ENCODE assay signal across 10 mouse cellular contexts in genomic region chr11:120101036-120101435, GRCm38 (mm10). TPM values are rescaled to one million over a fixed set of nuclear protein-coding genes. Genes with fewer than 3 reads are reported as not detected.
DNase-seq lines count a peak whose midpoint lies in the region; ATAC-seq and TF ChIP-seq lines count a peak whose summit lies in the region.
"Had no signal": no experiment of that assay in that cellular context is flagged by ENCODE, and none has a peak within 500 bp of the region (broad histone marks: within the 10 kb centered on the region; RNA-seq: fewer than 3 reads in every experiment).

No protein-coding gene starts in this region.

- 2% methylated on average over 3 of the region's 3 CpGs for WGBS in intestine, embryonic 14.5 days
- WGBS in intestine, embryonic 16.5 days: 5% methylated on average over 3 of the region's 3 CpGs
- WGBS in limb, embryonic 14.5 days: 4% methylated on average over 3 of the region's 3 CpGs
- 3% methylated on average over 3 of the region's 3 CpGs for WGBS in stomach, postnatal 0 days

- peaks cover 15% of the 10 kb centered on the region for H3K4me1 ChIP-seq in intestine, embryonic 14.5 days (replicated peaks; ENCODE audit: control insufficient read depth, insufficient read depth, low read length)
- peaks cover 21% of the 10 kb centered on the region for H3K4me1 ChIP-seq in intestine, embryonic 16.5 days (ENCODE audit: control insufficient read depth, insufficient read depth, low read length)
- peaks cover 7% of the 10 kb centered on the region for H3K4me1 ChIP-seq in limb, embryonic 14.5 days (ENCODE audit: control insufficient read depth, insufficient read depth, low read length)
- 0 out of 2 replicates have a peak, but pooled peaks cover 6% of the 10 kb centered on the region for H3K4me1 ChIP-seq in stomach, postnatal 0 days (replicated peaks; ENCODE audit: control insufficient read depth, insufficient read depth)

- 0 out of 2 replicates have a peak, but pooled peaks have one; percentile 27 for TF ChIP-seq POLR2A in limb, embryonic 14.5 days (IDR thresholded peaks at IDR 0.05; ENCODE audit: borderline replicate concordance, extremely low read depth, insufficient read depth, insufficient read length)
- TF ChIP-seq POLR2A in myocyte (IDR thresholded peaks at IDR 0.05; ENCODE audit: insufficient read length, low read depth): no peak

- no peaks in the 10 kb centered on the region for H3K9me3 ChIP-seq in intestine, embryonic 14.5 days (ENCODE audit: control insufficient read depth, low read length)
- no peaks in the 10 kb centered on the region for H3K9me3 ChIP-seq in intestine, embryonic 16.5 days (ENCODE audit: control insufficient read depth, low read length)
- no peaks in the 10 kb centered on the region for H3K9me3 ChIP-seq in limb, embryonic 14.5 days (ENCODE audit: control insufficient read depth, low read length)
- H3K9me3 ChIP-seq in stomach, postnatal 0 days (ENCODE audit: control insufficient read depth, low read length): no peaks in the 10 kb centered on the region
- H3K9me3 ChIP-seq: embryonic facial prominence, embryonic 13.5 days; stomach, embryonic 15.5 days had no signal

- H3K9ac ChIP-seq in intestine, embryonic 14.5 days (ENCODE audit: low read length): no peak overlapping the region
- H3K9ac ChIP-seq in intestine, embryonic 16.5 days (ENCODE audit: low read depth, low read length): no peak overlapping the region
- no peak overlapping the region for H3K9ac ChIP-seq in limb, embryonic 14.5 days (ENCODE audit: low read depth, low read length, severe bottlenecking)
- H3K9ac ChIP-seq in stomach, postnatal 0 days (ENCODE audit: low read length): no peak overlapping the region
- H3K9ac ChIP-seq: embryonic facial prominence, embryonic 13.5 days; stomach, embryonic 15.5 days had no signal

- peak; percentile 92 for TF ChIP-seq CTCF in stomach, postnatal 0 days (IDR thresholded peaks at IDR 0.05; ENCODE audit: low read depth)

- H3K27me3 ChIP-seq in intestine, embryonic 14.5 days (replicated peaks; ENCODE audit: control insufficient read depth, insufficient read depth, low read length): no peaks in the 10 kb centered on the region
- H3K27me3 ChIP-seq in intestine, embryonic 16.5 days (replicated peaks; ENCODE audit: control insufficient read depth, insufficient read depth, low read length): no peaks in the 10 kb centered on the region
- H3K27me3 ChIP-seq in limb, embryonic 14.5 days (ENCODE audit: control insufficient read depth, insufficient read depth, low read length): no peaks in the 10 kb centered on the region
- H3K27me3 ChIP-seq in myocyte (ENCODE audit: control insufficient read depth, insufficient read depth, insufficient read length): no peaks in the 10 kb centered on the region
- H3K27me3 ChIP-seq in stomach, postnatal 0 days (ENCODE audit: control insufficient read depth, insufficient read depth, low read length): no peaks in the 10 kb centered on the region
- H3K27me3 ChIP-seq: embryonic facial prominence, embryonic 13.5 days; stomach, embryonic 15.5 days had no signal

- no peak for TF ChIP-seq EP300 in stomach, postnatal 0 days (optimal IDR thresholded peaks at IDR 0.05)

- H3K27ac ChIP-seq in intestine, embryonic 14.5 days (ENCODE audit: low read depth): no peak overlapping the region
- H3K27ac ChIP-seq in intestine, embryonic 16.5 days (ENCODE audit: low read length): no peak overlapping the region
- no peak overlapping the region for H3K27ac ChIP-seq in limb, embryonic 14.5 days (replicated peaks; ENCODE audit: low read depth, low read length)
- no peak overlapping the region for H3K27ac ChIP-seq in stomach, postnatal 0 days (replicated peaks)
- H3K27ac ChIP-seq: embryonic facial prominence, embryonic 13.5 days; stomach, embryonic 15.5 days had no signal

- H3K4me3 ChIP-seq in intestine, embryonic 14.5 days (ENCODE audit: low read depth, low read length): no peak overlapping the region
- H3K4me3 ChIP-seq in intestine, embryonic 16.5 days (ENCODE audit: low read length): no peak overlapping the region
- no peak overlapping the region for H3K4me3 ChIP-seq in limb, embryonic 14.5 days (replicated peaks; ENCODE audit: low read length)
- no peak overlapping the region for H3K4me3 ChIP-seq in myocyte
- H3K4me3 ChIP-seq in stomach, postnatal 0 days (ENCODE audit: low read depth, low read length): no peak overlapping the region
- H3K4me3 ChIP-seq: stomach, embryonic 15.5 days had no signal

- no peak for ATAC-seq in intestine, embryonic 14.5 days (replicated peaks; ENCODE audit: low FRiP score, low TSS enrichment, low read depth)
- no peak for ATAC-seq in intestine, embryonic 16.5 days
- ATAC-seq in limb, embryonic 14.5 days (ENCODE audit: low FRiP score, low read depth): no peak
- ATAC-seq in stomach, postnatal 0 days (ENCODE audit: low FRiP score, low TSS enrichment): no peak

- H3K36me3 ChIP-seq in intestine, embryonic 14.5 days (ENCODE audit: control insufficient read depth, insufficient read depth, low read length): peaks cover 35% of the 10 kb centered on the region
- 0 out of 2 replicates have a peak, but pooled peaks cover 4% of the 10 kb centered on the region for H3K36me3 ChIP-seq in intestine, embryonic 16.5 days (ENCODE audit: control insufficient read depth, insufficient read depth, low read length)
- peaks cover 37% of the 10 kb centered on the region for H3K36me3 ChIP-seq in limb, embryonic 14.5 days (ENCODE audit: control insufficient read depth, insufficient read depth, low read length)
- H3K36me3 ChIP-seq in myocyte (ENCODE audit: control insufficient read depth, insufficient read depth): peaks cover 4% of the 10 kb centered on the region
- H3K36me3 ChIP-seq in stomach, postnatal 0 days (ENCODE audit: control insufficient read depth, insufficient read depth, low read length): peaks cover 10% of the 10 kb centered on the region; the same call in 1 of the 2 replicates

- DNase-seq in intestine, embryonic 14.5 days (ENCODE audit: low spot score): peak; percentile 87
- peak; percentile 61 for DNase-seq in c-Kit-positive CD71-positive TER-119-negative erythroid progenitor cells, embryonic 14.5 days (ENCODE audit: low read depth)
- DNase-seq in frontal cortex, postnatal 25 days (ENCODE audit: low spot score in 2 of 2): peak; percentile 62 to 69
- peak; percentile 87 for DNase-seq in induced T-regulatory cell, adult 2 months (ENCODE audit: low read depth)
- peak; percentile 80 for DNase-seq in limb, embryonic 14.5 days (ENCODE audit: low spot score)
- peak; percentile 77 for DNase-seq in stomach, postnatal 0 days (ENCODE audit: low spot score)

- H3ac ChIP-seq in myocyte (ENCODE audit: control insufficient read depth, insufficient read length): no peak overlapping the region

- no peaks in the 10 kb centered on the region for H3K79me2 ChIP-seq in myocyte (ENCODE audit: control insufficient read depth, insufficient read depth)

- no peak overlapping the region for H3K4me2 ChIP-seq in intestine, embryonic 14.5 days (ENCODE audit: low read length)
- no peak overlapping the region for H3K4me2 ChIP-seq in intestine, embryonic 16.5 days (ENCODE audit: low read depth, low read length)
- no peak overlapping the region for H3K4me2 ChIP-seq in limb, embryonic 14.5 days (replicated peaks; ENCODE audit: low read depth, low read length, severe bottlenecking)
- no peak overlapping the region for H3K4me2 ChIP-seq in myocyte (ENCODE audit: low read depth)
- H3K4me2 ChIP-seq in stomach, postnatal 0 days (replicated peaks; ENCODE audit: low read depth): no peak overlapping the region
- H3K4me2 ChIP-seq: embryonic facial prominence, embryonic 13.5 days; stomach, embryonic 15.5 days had no signal

RNA-seq across cellular contexts. Expression of gene Ndufaf8, which starts 2.3 kb away (rescaled TPM):
- 98.4 and 106 TPM in 2 replicates for polyA plus RNA-seq in intestine, embryonic 14.5 days (2014; fragmentation: Nextera tagmentation; extraction: Ambion mirVana)
- 113 and 119 TPM in 2 replicates for polyA plus RNA-seq in intestine, embryonic 16.5 days (2015; fragmentation: Nextera tagmentation; extraction: Ambion mirVana)
- polyA plus RNA-seq in limb, embryonic 14.5 days (2012; rRNA removed): 33.9 and 40.0 TPM in 2 replicates
- polyA plus RNA-seq in limb, embryonic 14.5 days (2014; fragmentation: Nextera tagmentation; extraction: Ambion mirVana): 81.2 and 85.2 TPM in 2 replicates
- polyA plus RNA-seq in myocyte (2012; fragmentation: generic; extraction: Trizol): 56.7 TPM
- polyA plus RNA-seq in stomach, postnatal 0 days (2015; fragmentation: Nextera tagmentation; extraction: Ambion mirVana): 84.8 and 84.9 TPM in 2 replicates

RNA-seq across cellular contexts. Expression of gene Tepsin, which starts 2.5 kb away (rescaled TPM):
- 13.3 and 16.5 TPM in 2 replicates for polyA plus RNA-seq in intestine, embryonic 14.5 days (2014; fragmentation: Nextera tagmentation; extraction: Ambion mirVana)
- polyA plus RNA-seq in intestine, embryonic 16.5 days (2015; fragmentation: Nextera tagmentation; extraction: Ambion mirVana): 21.1 and 22.5 TPM in 2 replicates
- 50.4 and 61.9 TPM in 2 replicates for polyA plus RNA-seq in limb, embryonic 14.5 days (2012; rRNA removed)
- polyA plus RNA-seq in limb, embryonic 14.5 days (2014; fragmentation: Nextera tagmentation; extraction: Ambion mirVana): 14.8 and 17.1 TPM in 2 replicates
- polyA plus RNA-seq in myocyte (2012; fragmentation: generic; extraction: Trizol): 10.3 TPM
- 8.3 and 11.5 TPM in 2 replicates for polyA plus RNA-seq in stomach, postnatal 0 days (2015; fragmentation: Nextera tagmentation; extraction: Ambion mirVana)

RNA-seq across cellular contexts. Expression of gene Cep131, which starts 14.4 kb away (rescaled TPM):
- 21.8 and 23.6 TPM in 2 replicates for polyA plus RNA-seq in intestine, embryonic 14.5 days (2014; fragmentation: Nextera tagmentation; extraction: Ambion mirVana)
- polyA plus RNA-seq in intestine, embryonic 16.5 days (2015; fragmentation: Nextera tagmentation; extraction: Ambion mirVana): 12.0 and 12.2 TPM in 2 replicates
- 26.6 and 31.7 TPM in 2 replicates for polyA plus RNA-seq in limb, embryonic 14.5 days (2012; rRNA removed)
- polyA plus RNA-seq in limb, embryonic 14.5 days (2014; fragmentation: Nextera tagmentation; extraction: Ambion mirVana): 23.3 and 23.8 TPM in 2 replicates
- polyA plus RNA-seq in myocyte (2012; fragmentation: generic; extraction: Trizol): 12.2 TPM
- 5.8 and 6.3 TPM in 2 replicates for polyA plus RNA-seq in stomach, postnatal 0 days (2015; fragmentation: Nextera tagmentation; extraction: Ambion mirVana)

RNA-seq across cellular contexts. Expression of gene Slc38a10, which starts 50.1 kb away (rescaled TPM):
- polyA plus RNA-seq in intestine, embryonic 14.5 days (2014; fragmentation: Nextera tagmentation; extraction: Ambion mirVana): 77.1 and 78.0 TPM in 2 replicates
- 84.6 and 91.4 TPM in 2 replicates for polyA plus RNA-seq in intestine, embryonic 16.5 days (2015; fragmentation: Nextera tagmentation; extraction: Ambion mirVana)
- 92.3 and 134 TPM in 2 replicates for polyA plus RNA-seq in limb, embryonic 14.5 days (2012; rRNA removed)
- 71.9 and 76.1 TPM in 2 replicates for polyA plus RNA-seq in limb, embryonic 14.5 days (2014; fragmentation: Nextera tagmentation; extraction: Ambion mirVana)
- 97.9 TPM for polyA plus RNA-seq in myocyte (2012; fragmentation: generic; extraction: Trizol)
- 40.5 and 42.3 TPM in 2 replicates for polyA plus RNA-seq in stomach, postnatal 0 days (2015; fragmentation: Nextera tagmentation; extraction: Ambion mirVana)

RNA-seq across cellular contexts. Expression of gene Aatk, which starts 54.1 kb away (rescaled TPM):
- 4.2 and 4.5 TPM in 2 replicates for polyA plus RNA-seq in intestine, embryonic 14.5 days (2014; fragmentation: Nextera tagmentation; extraction: Ambion mirVana)
- polyA plus RNA-seq in intestine, embryonic 16.5 days (2015; fragmentation: Nextera tagmentation; extraction: Ambion mirVana): 1.7 and 2.3 TPM in 2 replicates
- polyA plus RNA-seq in limb, embryonic 14.5 days (2012; rRNA removed): 14.8 and 19.0 TPM in 2 replicates
- 5.9 and 8.1 TPM in 2 replicates for polyA plus RNA-seq in limb, embryonic 14.5 days (2014; fragmentation: Nextera tagmentation; extraction: Ambion mirVana)
- 0.26 TPM for polyA plus RNA-seq in myocyte (2012; fragmentation: generic; extraction: Trizol)
- 1.6 and 2.1 TPM in 2 replicates for polyA plus RNA-seq in stomach, postnatal 0 days (2015; fragmentation: Nextera tagmentation; extraction: Ambion mirVana)
